Mouse (Mus musculus) ovary, adult 18-20 months (tissue): ENCODE data around the gene Tspan15.

Source experiments
- DNase-seq: peaks from one replicate; pipeline ENCODE4 v3.0.0; 2022; ENCODE audit warnings: low spot score, mixed read lengths

The Tspan15 gene

GRCm38 (mm10) chr10:62189910-62190309 lies 41.1 kb downstream of the Tspan15 start:
- DNase-seq = no peak

- DNase-seq = no peak
Observed at GRCm38 (mm10) chr10:62189303-62189702, 41.7 kb downstream of the Tspan15 start.

GRCm38 (mm10) chr10:62186882-62187281 lies 44.2 kb downstream of the Tspan15 start:
- no peak for DNase-seq

- DNase-seq = peak; percentile 75
Observed at GRCm38 (mm10) chr10:62183053-62183452, 48.0 kb downstream of the Tspan15 start.

- DNase-seq = no peak
Observed at GRCm38 (mm10) chr10:62182471-62183014, 48.5 kb downstream of the Tspan15 start.

GRCm38 (mm10) chr10:62181701-62182100 lies 49.4 kb downstream of the Tspan15 start:
- DNase-seq = no peak

GRCm38 (mm10) chr10:62179944-62180343 lies 51.1 kb downstream of the Tspan15 start:
- no peak for DNase-seq

GRCm38 (mm10) chr10:62174533-62175313 lies 56.3 kb downstream of the Tspan15 start:
- DNase-seq = no peak

- DNase-seq = no peak
Observed at GRCm38 (mm10) chr10:62173941-62174448, 57.1 kb downstream of the Tspan15 start.

GRCm38 (mm10) chr10:62172841-62173553 lies 58.1 kb downstream of the Tspan15 start:
- no peak for DNase-seq

- no peak for DNase-seq
Observed at GRCm38 (mm10) chr10:62162410-62162809, 68.6 kb downstream of the Tspan15 start.

- DNase-seq = no peak
Observed at GRCm38 (mm10) chr10:62149929-62150328, 81.1 kb downstream of the Tspan15 start.

GRCm38 (mm10) chr10:62147466-62148248 lies 83.4 kb downstream of the Tspan15 start:
- no peak for DNase-seq

GRCm38 (mm10) chr10:62145957-62146356 lies 85.1 kb downstream of the Tspan15 start:
- DNase-seq = no peak

GRCm38 (mm10) chr10:62143820-62144219 lies 87.2 kb downstream of the Tspan15 start, which contains the start of gene Fam241b:
TSS of gene Fam241b (minus strand) at chr10:62143920.
- DNase-seq = no peak

- no peak for DNase-seq
Observed at GRCm38 (mm10) chr10:62138040-62138439, 93.0 kb downstream of the Tspan15 start.

GRCm38 (mm10) chr10:62137150-62137549 lies 93.9 kb downstream of the Tspan15 start:
- DNase-seq = no peak

GRCm38 (mm10) chr10:62135696-62136470 lies 95.2 kb downstream of the Tspan15 start:
- no peak for DNase-seq
